Mouse (Mus musculus): ENCODE data around the gene Pgpep1l. TPM values are rescaled to one million over a fixed set of nuclear protein-coding genes. Genes with fewer than 3 reads are reported as not detected.
"Not testable (repeated sequence)": the region's sequence is repeated elsewhere in the genome, so short reads cannot be mapped to it uniquely, and the experiment has no call there.

Pgpep1l gene
- total and polyA plus RNA-seq, 2 experiments from 2014 or later = not detected

- no peak overlapping the region for H3K27ac ChIP-seq (ENCODE audit: low read depth, low read length)
- H3K27me3 ChIP-seq (ENCODE audit: insufficient read depth, low read length) = peaks cover 8% of the 10 kb centered on the region; the same call in 1 of the 2 replicates
- no peak for ATAC-seq (ENCODE audit: low FRiP score)
- 6% methylated on average over 35 of the region's 36 CpGs for WGBS
- H3K4me1 ChIP-seq (ENCODE audit: insufficient read depth, low read length) = peaks cover 9% of the 10 kb centered on the region; the same call in 1 of the 2 replicates
- H3K9me3 ChIP-seq (ENCODE audit: low read length) = no peaks in the 10 kb centered on the region
- H3K4me3 ChIP-seq (ENCODE audit: low read depth, low read length) = peak overlapping the region; percentile 29
- H3K9ac ChIP-seq (replicated peaks; ENCODE audit: low read length, poor library complexity, severe bottlenecking) = 0 out of 2 replicates have a peak overlapping the region, but pooled peaks have one; percentile 39
- DNase-seq (ENCODE audit: low spot score) = no peak
- H3K36me3 ChIP-seq (ENCODE audit: insufficient read depth, low read length) = no peaks in the 10 kb centered on the region
- no peak for TF ChIP-seq CTCF (IDR thresholded peaks at IDR 0.05)
- peak overlapping the region; percentile 72 for H3K4me2 ChIP-seq (ENCODE audit: low read depth, low read length, poor library complexity, severe bottlenecking)
These were observed 12.1 kb upstream of the Pgpep1l start for GRCm38 (mm10) chr7:68275838-68276731.

- 41% methylated on average over 9 of the region's 9 CpGs for WGBS
- not testable (repeated sequence) for DNase-seq (ENCODE audit: low spot score); H3K36me3 ChIP-seq (ENCODE audit: insufficient read depth, low read length); H3K27me3 ChIP-seq (ENCODE audit: insufficient read depth, low read length); H3K4me1 ChIP-seq (ENCODE audit: insufficient read depth, low read length); ATAC-seq (ENCODE audit: low FRiP score); H3K27ac ChIP-seq (ENCODE audit: low read depth, low read length); H3K9me3 ChIP-seq (ENCODE audit: low read length); H3K9ac ChIP-seq (replicated peaks; ENCODE audit: low read length, poor library complexity, severe bottlenecking)
- Histone ChIP-seq H3K4me2 (ENCODE audit: low read depth, low read length, poor library complexity, severe bottlenecking) (peak overlapping the region; percentile 72), H3K4me3 (ENCODE audit: low read depth, low read length) (peak overlapping the region; percentile 29)
These were observed 11.4 kb upstream of the Pgpep1l start for GRCm38 (mm10) chr7:68275445-68275837.

- DNase-seq (ENCODE audit: low spot score) = no peak
- Histone ChIP-seq H3K4me1 (ENCODE audit: insufficient read depth, low read length) (peaks cover 9% of the 10 kb centered on the region; the same call in 1 of the 2 replicates), H3K9me3 (ENCODE audit: low read length) (no peaks in the 10 kb centered on the region), H3K4me3 (ENCODE audit: low read depth, low read length) (no peak overlapping the region), H3K27me3 (ENCODE audit: insufficient read depth, low read length) (peaks cover 8% of the 10 kb centered on the region; the same call in 1 of the 2 replicates), H3K9ac (replicated peaks; ENCODE audit: low read length, poor library complexity, severe bottlenecking) (no peak overlapping the region), H3K4me2 (ENCODE audit: low read depth, low read length, poor library complexity, severe bottlenecking) (no peak overlapping the region), H3K27ac (ENCODE audit: low read depth, low read length) (no peak overlapping the region), H3K36me3 (ENCODE audit: insufficient read depth, low read length) (no peaks in the 10 kb centered on the region)
- no peak for TF ChIP-seq CTCF (IDR thresholded peaks at IDR 0.05)
- WGBS = 78% methylated on average over 9 of the region's 9 CpGs
- ATAC-seq (ENCODE audit: low FRiP score) = no peak
These were observed 10.9 kb upstream of the Pgpep1l start for GRCm38 (mm10) chr7:68274951-68275350.

GRCm38 (mm10) chr7:68274218-68274617 is 10.2 kb upstream of the Pgpep1l start:
- Histone ChIP-seq H3K9me3 (ENCODE audit: low read length) (no peaks in the 10 kb centered on the region), H3K4me1 (ENCODE audit: insufficient read depth, low read length) (peaks cover 9% of the 10 kb centered on the region; the same call in 1 of the 2 replicates), H3K4me2 (ENCODE audit: low read depth, low read length, poor library complexity, severe bottlenecking) (no peak overlapping the region), H3K4me3 (ENCODE audit: low read depth, low read length) (no peak overlapping the region), H3K36me3 (ENCODE audit: insufficient read depth, low read length) (no peaks in the 10 kb centered on the region), H3K9ac (replicated peaks; ENCODE audit: low read length, poor library complexity, severe bottlenecking) (no peak overlapping the region), H3K27me3 (ENCODE audit: insufficient read depth, low read length) (peaks cover 8% of the 10 kb centered on the region; the same call in 1 of the 2 replicates), H3K27ac (ENCODE audit: low read depth, low read length) (no peak overlapping the region)
- no peak for TF ChIP-seq CTCF (IDR thresholded peaks at IDR 0.05)
- ATAC-seq (ENCODE audit: low FRiP score) (no peak), DNase-seq (ENCODE audit: low spot score) (no peak)
- 59% methylated on average over 2 of the region's 2 CpGs for WGBS

GRCm38 (mm10) chr7:68273515-68273914 is 9.5 kb upstream of the Pgpep1l start, which contains the start of gene Fam169b:
Gene Fam169b, plus strand, starts transcription at chr7:68273839.
- Histone ChIP-seq H3K4me2 (ENCODE audit: low read depth, low read length, poor library complexity, severe bottlenecking) (no peak within 1 kb of the TSS), H3K27me3 (ENCODE audit: insufficient read depth, low read length) (peaks cover 8% of the 10 kb centered on the region; the same call in 1 of the 2 replicates)
- no peak for ATAC-seq (ENCODE audit: low FRiP score)

GRCm38 (mm10) chr7:68272607-68273006 is 8.6 kb upstream of the Pgpep1l start:
- H3K9ac ChIP-seq (replicated peaks; ENCODE audit: low read length, poor library complexity, severe bottlenecking) = no peak overlapping the region
- H3K36me3 ChIP-seq (ENCODE audit: insufficient read depth, low read length) = no peaks in the 10 kb centered on the region
- peaks cover 9% of the 10 kb centered on the region; the same call in 1 of the 2 replicates for H3K4me1 ChIP-seq (ENCODE audit: insufficient read depth, low read length)
- H3K27ac ChIP-seq (ENCODE audit: low read depth, low read length) = no peak overlapping the region
- no peak overlapping the region for H3K4me2 ChIP-seq (ENCODE audit: low read depth, low read length, poor library complexity, severe bottlenecking)
- H3K4me3 ChIP-seq (ENCODE audit: low read depth, low read length) = no peak overlapping the region
- no peaks in the 10 kb centered on the region for H3K9me3 ChIP-seq (ENCODE audit: low read length)
- peaks cover 8% of the 10 kb centered on the region; the same call in 1 of the 2 replicates for H3K27me3 ChIP-seq (ENCODE audit: insufficient read depth, low read length)
- DNase-seq (ENCODE audit: low spot score) = no peak
- ATAC-seq (ENCODE audit: low FRiP score) = no peak
- no peak for TF ChIP-seq CTCF (IDR thresholded peaks at IDR 0.05)
- WGBS = 86% methylated on average over 10 of the region's 10 CpGs

More at GRCm38 (mm10) chr7:68273515-68273914, 9.5 kb upstream of the Pgpep1l start, which contains the start of gene Fam169b:
- no peak within 1 kb of the TSS for H3K27ac ChIP-seq (ENCODE audit: low read depth, low read length)
- H3K4me3 ChIP-seq (ENCODE audit: low read depth, low read length) = no peak within 1 kb of the TSS
- H3K4me1 ChIP-seq (ENCODE audit: insufficient read depth, low read length) = peaks cover 9% of the 10 kb centered on the region; the same call in 1 of the 2 replicates
- no peak within 1 kb of the TSS for H3K9ac ChIP-seq (replicated peaks; ENCODE audit: low read length, poor library complexity, severe bottlenecking)
- no peak for TF ChIP-seq CTCF (IDR thresholded peaks at IDR 0.05)
- no peak for DNase-seq (ENCODE audit: low spot score)
- no peaks in the 10 kb centered on the region for H3K36me3 ChIP-seq (ENCODE audit: insufficient read depth, low read length)
- H3K9me3 ChIP-seq (ENCODE audit: low read length) = no peaks in the 10 kb centered on the region
